Mouse (Mus musculus): Measurements from ENCODE around the gene Rnf126.
"Not testable (repeated sequence)": the region's sequence is repeated elsewhere in the genome, so short reads cannot be mapped to it uniquely, and the experiment has no call there.

The Rnf126 gene

DNA sequence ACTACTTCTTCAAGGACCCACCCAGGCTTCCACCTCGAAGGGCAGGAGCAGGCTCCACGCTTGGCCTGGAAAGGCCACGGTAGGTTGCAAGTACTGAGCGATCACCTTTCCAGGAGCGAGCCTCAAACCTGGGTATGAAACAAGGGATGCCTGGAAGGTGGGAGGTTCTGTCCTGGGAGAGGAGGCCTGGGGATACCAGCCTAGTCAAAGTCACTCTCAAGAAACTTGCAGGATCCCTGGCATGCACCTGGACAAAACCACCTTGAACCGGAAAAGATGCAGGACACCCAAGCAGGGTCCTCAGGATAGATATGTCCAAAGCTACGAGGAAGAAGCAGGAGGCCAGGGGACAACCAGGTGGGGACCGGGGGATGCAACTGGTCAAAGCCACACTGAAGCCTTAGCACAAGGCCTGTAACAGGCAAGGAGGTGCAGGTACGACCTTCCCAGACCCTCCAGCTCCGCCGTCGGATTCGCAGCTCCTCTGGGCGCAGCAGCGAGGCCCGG, 698 bp downstream of the Rnf126 start:
- peak; percentile 33 for DNase-seq (ENCODE audit: low spot score)

DNA sequence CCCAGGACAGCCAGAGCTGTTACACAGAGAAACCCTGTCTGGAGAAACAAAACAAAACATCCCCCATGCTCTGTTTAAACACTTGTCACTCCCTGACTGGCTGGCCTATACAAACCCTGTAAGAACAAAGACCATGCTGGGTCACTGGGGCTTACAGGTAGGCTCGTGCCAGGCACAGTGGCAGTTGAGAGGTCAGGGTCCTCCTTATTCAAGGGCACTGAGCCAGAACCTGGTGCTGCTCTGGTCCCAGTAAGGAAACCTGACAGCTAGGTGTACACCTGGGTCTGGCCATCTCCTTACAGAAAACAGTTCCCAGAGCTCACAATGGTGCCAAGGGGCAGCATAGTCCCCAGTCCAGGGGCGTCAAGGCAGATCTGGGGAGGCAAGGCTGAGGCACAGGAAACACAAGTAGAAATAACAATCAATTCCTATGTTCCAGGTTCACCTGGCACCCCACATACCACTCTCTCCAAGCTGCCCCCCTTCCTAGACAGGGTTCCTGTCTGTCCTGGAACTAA, 1.5 kb downstream of the Rnf126 start:
- DNase-seq (ENCODE audit: low spot score) = no peak

DNA sequence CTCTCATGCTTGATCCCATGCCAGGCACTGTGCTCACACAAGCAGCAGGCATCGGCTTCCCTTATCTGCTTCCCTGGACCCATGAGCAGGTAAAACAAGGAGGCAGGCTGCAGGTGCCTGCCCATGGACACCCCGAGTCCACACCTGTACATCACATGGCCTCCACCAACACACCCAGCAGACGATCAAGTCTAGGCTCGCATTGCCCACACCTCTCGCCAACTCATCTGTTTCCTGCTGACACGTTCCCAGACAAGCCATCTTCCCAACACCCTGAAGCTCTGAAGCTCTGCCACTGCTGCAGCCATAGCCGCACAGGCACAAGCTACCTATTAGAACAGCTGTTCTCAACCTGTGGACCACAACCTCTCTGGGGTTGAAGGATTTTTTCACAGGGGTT, 2.5 kb downstream of the Rnf126 start:
- no peak for DNase-seq (ENCODE audit: low spot score)

DNA sequence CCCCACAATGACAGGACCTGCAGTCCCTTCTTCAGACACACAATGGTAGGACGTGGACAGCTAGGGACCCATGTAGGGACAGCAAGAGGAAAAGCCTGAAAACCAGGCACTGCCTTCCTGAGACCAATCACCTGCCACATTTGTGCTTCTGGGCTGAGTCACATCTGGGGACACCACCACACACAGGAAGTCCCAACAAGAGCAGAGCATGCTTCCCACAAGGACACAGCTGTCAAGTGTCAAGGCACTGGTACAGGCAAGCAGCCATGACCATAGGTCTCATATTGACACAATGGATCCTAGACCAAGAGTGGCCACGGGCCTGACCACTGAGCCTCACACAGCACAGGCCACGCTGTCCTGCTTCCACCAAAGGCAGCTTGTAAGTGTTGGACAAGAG, 3.9 kb downstream of the Rnf126 start:
- DNase-seq (ENCODE audit: low spot score) = no peak

DNA sequence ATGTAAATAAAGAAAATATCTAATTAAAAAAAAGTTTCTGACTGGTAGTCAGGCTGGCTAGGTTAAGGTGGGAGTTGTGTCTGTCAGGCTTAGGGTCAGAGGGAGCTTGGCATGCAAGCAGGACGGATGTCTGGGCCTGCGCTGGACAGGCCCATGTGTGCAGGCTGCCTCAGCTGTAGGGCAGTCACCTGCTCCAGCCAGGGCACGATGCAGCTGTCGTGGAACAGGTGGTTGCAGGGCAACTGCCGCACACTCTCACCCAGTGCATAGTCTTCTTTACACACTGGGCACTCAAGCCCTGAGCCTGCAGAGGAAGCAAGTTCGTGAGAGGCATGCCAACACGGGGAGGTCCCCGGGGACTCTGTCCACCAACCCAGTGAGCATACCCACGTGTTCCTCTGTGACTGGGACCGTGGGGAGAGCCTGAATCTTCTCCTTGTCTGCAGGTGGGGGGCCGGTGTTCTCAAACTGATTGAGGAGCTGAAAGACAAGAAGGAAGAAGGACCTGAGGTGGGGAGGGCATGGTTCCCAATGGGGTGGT, 6.1 kb downstream of the Rnf126 start:
- DNase-seq (ENCODE audit: low spot score) = no peak

DNA sequence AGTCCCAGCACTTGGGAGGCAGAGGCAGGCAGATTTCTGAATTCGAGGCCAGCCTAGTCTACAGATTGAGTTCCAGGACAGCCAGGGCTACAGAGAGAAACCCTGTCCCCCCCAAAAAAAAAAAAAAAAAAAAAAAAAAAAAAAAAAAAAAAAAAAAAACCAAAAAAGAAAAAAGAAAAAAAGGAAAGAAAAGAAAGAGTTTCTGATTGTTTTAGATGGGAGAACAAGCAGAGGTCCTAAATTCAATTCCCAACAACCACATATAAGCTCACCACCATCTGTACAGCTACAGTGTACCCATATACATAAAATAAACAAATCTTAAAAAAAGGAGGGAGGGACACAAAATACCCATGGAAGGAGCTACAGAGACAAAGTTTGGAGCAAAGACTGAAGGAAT, 7.1 kb downstream of the Rnf126 start:
- DNase-seq (ENCODE audit: low spot score) = not testable (repeated sequence)

DNA sequence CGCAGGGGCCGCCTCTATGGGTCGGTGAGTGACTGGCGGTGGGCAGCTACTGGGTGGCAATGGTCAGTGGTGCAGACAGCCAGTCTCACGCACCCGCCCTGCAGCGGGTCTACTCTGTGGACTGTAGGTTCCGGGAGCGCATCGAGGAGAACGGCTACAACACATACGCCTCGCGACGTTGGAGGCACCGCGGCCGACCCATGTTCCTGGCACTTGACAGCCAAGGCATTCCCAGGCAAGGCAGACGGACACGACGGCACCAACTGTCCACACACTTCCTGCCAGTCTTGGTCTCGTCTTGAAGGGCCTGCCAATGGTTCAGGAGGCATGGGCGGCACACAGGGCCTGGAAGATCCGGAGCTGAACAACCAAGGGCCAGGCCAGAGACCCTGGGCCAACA, 10.1 kb downstream of the Rnf126 start:
- DNase-seq (ENCODE audit: low spot score) = no peak

DNA sequence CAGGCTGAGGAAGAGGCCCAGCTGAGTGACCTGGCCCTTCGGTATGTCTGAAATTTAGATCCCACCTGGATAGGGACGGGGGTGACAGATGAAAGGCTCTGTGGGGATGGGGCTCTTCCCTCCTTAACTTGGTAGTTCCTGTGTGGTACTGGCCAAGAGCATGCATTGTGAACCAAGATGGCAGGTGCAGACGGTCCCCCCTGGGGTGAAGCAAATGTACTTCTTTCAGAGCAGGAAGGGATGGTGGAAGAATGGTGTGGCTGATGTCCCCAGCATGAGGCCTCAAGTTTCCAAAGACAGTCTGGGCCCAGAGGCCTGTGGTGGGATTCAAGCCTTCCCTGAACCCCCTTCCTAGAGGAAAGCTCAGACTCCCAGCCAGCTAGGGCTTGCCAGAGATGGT, 10.9 kb downstream of the Rnf126 start:
- no peak for DNase-seq (ENCODE audit: low spot score)

DNA sequence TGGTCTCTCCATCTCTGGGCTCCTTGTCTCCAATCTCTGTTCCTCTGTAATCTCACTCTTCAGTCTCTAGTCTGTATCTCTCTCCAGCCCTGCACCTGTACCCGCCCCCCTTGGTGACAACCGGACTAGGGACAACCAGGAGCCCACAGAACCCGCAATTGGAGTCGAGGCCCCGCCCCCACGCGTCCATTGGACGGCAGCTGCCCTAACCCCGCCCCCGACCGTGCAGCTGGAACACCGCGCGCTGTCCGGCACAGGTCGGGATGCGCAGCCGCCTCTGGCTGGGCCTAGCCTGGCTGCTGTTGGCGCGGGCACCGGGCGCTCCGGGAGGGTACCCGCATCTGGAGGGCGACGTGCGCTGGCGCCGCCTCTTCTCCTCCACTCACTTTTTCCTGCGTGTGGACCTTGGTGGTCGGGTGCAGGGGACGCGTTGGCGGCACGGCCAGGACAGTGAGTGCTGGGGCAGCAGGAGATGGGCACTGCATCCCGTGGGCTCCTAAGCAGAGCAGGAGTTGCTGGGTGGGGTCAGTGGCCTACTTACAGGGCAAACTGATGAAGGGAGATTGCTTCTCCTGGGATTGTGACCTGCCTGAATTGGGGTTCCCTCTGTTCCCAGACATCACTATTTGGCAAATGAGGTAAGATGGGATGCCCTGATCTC, 11.8 kb downstream of the Rnf126 start, which contains the start of gene Fgf22:
TSS of gene Fgf22 (plus strand) at position 221 of the 661 bp plus-strand sequence.
- DNase-seq (ENCODE audit: low spot score) = peak; percentile 85

DNA sequence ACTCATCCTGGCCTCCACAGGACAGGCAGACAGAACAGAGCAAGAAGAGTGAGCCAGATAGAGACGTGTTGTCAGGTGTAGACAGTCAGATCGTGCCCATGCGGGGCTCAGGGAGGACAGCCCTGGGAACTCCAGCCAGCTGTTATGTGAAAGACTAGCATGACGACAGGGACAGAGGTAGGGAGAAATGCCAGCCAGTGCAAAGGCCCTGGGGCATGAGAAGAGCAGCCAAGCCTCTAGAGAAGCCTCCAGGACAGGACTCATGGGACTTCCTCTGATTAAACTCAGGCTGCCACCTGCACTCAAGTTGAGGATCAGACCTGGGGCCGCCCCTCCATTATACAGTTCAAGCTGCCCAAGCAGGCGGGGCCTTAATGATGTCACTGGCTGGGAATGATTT, 18.3 kb downstream of the Rnf126 start:
- DNase-seq (ENCODE audit: low spot score) = no peak

DNA sequence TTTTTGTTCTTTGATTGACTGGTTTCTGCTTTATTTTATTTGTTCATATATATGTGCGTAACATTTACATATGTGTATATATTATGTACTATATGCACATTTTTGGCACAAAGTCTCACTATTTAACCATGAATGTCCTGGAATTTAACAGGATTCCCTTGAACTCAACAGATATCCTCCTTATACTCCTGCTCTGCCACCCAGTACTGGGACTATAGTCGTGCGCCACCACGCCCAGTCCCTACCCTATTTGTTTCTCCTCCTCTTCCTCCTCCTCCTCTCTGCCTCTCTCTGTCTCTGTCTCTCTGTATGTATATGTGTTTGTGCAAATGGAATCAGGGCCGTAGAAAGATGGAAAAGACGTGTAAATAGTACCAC, 20.0 kb downstream of the Rnf126 start:
- DNase-seq (ENCODE audit: low spot score) = no peak

DNA sequence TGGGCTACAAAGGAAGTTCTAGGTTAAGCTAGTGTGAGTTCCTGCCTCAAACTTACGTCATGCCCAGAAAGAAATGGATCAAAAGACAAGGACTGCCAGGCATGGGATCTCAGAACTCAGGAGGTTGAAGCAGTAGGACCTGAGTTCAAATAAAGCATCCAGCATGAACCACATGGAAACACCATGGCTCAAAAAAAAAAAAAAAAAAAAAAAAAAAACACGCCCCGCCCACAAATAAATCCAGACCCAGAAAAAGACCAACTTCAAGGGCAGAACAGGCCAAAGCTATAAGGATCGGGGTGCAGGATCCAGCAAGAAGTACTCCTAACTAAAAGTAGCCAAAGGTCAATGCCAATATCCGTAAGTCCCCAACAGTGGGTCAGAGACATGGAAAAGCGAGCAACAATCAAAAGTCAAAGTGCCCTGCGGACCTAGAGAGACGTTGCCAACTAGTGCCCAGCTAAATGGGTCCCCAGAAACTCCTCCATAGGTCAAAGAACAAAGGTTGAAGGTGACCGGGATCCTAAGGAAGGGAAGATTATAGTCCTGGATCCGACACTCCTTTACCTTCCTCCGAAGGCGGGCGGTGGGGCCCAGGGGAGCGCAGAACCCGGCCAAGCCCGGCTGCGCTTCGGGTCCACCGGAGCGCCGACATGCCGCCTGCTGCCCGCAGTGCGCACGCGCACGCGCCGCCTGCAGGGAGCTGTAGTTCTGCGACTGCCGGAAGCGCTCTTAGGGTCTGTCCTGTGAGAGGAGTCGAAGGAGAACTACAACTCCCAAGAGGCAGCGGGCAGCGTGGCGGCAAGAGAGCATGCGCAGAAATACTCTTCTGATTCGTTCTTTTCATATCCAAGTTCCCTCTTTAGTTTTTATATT, 20.6 kb downstream of the Rnf126 start, which contains the start of gene Polrmt:
TSS of gene Polrmt (minus strand) at position 684 of the 876 bp plus-strand sequence.
- peak; percentile 99 for DNase-seq (ENCODE audit: low spot score)

DNA sequence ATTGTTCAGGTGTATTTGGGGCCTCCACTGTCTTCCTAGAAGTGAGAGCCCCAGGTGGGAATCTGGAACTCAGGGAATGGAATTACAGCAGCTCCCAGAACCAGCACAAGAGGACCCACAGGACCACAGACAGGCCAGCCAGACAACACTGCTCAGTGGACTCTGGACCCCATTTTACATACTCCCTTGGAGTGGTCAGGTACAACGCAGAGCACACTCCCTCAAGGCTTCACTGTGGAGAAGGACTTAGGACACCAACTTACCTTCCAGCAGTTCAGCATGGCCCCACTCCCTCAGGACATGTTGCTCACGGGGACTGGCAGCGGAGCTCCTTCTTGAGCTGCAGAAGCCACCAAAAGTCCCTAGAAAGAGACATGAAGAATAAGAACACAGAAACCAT, 21.3 kb downstream of the Rnf126 start:
- DNase-seq (ENCODE audit: low spot score) = no peak

DNA sequence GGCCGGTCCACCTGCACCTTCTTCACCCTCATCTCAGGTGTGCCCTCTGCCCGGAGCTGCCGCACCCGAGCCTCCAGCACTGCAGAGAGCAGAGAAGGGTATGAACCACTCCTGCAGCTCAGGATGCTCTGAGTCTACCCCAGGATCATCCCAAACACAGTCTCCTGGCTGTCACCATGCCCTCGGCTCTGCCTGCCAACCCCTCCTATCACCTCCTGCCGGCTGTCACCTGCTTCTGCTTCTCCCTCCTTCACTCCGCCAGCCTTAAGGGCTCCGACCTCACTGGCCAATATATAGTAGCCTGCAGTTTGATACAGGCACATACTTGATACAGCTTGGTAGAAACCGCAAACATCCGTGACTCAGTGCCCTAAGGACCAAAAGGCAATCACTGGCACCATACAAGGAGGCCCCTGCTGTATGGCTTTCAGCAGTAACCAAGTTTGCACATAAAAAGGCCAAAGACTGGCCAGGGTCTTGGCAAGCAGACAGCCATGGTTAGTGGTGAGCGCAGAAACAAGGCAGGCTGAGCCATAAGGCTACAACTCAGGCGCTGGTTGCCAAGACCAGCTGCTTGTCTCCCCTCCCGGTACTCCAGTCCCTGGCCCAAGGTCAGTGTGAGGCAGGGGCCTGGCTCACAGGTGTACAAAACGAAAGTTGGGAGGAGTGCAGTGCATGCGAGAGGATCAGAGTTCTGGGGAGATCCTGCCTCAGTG, 22.9 kb downstream of the Rnf126 start:
- no peak for DNase-seq (ENCODE audit: low spot score)

DNA sequence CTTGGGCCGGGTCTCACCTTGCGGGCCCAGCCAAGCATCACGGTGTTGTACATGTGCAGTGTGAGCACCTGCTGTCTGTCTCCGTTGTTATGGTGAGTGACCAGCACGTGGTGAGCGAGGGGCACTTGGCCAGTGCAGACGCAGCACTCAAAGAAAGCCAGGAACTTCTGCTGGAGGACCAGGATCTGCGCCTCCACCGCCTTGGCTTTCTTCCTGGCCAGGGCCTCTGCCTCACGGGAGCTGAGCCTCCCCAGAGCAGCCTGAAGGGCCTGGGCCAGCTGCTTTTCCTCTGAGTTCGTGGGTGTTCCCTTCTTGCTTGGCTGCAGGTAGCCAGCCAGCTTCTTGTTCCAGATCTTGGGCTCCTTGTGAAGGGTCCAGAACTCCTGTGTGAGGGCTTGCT, 23.6 kb downstream of the Rnf126 start:
- DNase-seq (ENCODE audit: low spot score) = no peak

DNA sequence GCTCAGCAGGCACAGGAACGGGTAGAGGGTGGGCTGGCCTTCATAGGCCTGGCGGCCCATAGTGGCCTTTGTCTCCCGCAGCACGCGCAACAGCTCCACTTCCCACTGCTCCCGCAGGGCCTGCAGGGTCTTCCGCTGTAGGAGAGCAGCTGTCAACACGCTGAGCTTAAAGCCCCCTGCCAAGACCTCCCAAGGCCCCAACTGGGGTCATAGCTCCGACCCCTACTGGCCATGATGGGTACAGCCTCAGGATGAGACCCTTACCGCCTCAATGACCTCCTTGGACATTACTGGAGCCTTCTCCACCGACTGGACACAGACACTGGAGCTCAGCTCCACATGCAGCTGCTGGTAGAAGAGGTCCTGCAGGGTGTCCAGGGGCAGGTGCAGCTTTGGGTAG, 25.9 kb downstream of the Rnf126 start:
- peak; percentile 45 for DNase-seq (ENCODE audit: low spot score)

DNA sequence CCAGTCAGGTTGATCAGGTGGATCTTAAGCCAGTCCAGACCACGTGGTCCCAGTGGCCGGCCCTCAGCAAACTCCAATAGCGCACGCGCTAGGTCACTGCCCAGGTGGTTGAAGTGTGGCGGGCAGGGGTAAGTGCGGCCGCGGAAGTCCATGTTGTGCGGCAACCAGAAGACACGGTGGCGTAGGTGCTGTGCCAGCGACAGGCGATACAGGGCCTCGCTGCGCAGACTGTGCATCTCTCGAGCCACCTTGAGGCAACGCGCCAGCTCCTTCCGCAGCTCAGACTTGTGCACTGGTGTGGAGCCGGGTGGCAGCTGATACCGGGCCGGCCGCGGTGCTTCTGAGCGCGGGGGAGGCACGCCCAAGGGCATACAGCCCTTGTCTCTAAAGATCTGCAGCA, 27.5 kb downstream of the Rnf126 start:
- DNase-seq (ENCODE audit: low spot score) = no peak

DNA sequence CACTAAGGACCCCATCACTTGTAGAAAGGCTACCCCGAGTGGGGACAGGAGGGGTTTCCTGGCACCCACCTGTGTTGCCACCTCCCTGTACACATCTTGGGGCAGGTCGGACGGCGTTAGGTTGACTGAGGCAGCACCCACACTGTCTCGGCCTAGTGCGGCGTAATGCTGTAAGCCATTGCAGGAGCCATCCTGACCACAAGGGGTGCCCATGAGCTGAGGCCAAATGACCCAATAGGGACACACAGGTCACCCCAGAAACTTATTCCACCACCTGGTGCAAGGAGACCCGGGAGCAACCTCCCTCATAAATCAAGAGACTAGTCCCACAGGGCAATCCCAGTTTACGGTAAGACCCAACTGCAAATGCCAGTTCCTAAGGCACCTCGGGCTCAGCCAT, 28.5 kb downstream of the Rnf126 start:
- no peak for DNase-seq (ENCODE audit: low spot score)

DNA sequence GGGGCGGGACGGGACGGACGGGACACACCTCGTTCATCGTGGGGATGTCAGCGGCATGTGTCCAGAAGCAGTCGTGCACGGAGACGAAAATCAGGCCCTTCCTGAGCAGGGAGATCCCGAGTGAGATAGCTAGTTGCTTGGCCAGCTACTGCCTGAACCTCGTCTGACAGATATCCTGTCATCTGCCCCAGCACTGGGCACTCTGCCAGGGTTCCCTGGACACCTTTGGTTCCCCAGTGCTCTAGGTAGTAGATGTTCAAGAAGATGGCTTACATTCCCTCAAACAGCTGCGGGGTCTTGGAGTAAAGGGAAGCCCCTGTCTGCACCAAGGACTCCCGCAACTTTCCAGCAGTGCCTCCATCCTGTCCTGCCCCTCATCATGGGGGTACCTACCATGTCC, 30.0 kb downstream of the Rnf126 start:
- DNase-seq (ENCODE audit: low spot score) = no peak

DNA sequence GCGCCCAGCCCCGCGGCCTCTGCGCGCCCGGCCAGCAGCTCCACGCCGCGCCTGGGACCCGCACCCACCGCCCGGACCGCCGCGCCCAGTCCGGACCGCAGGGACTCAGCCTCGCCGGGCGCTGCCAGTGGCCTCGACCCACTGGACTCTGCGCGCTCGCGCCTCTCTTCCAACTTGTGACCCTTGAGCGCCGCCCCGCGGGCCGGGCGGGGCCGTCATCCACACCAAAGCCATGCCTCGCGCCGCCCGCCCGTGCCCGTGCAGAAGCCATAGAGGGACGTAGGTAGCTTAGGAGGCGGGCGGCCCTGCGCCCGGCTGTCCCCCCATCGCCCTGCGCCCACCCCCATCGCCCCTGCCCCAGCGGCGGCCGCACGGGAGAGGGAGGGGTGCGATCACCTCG, 31.4 kb downstream of the Rnf126 start:
- DNase-seq (ENCODE audit: low spot score) = no peak

DNA sequence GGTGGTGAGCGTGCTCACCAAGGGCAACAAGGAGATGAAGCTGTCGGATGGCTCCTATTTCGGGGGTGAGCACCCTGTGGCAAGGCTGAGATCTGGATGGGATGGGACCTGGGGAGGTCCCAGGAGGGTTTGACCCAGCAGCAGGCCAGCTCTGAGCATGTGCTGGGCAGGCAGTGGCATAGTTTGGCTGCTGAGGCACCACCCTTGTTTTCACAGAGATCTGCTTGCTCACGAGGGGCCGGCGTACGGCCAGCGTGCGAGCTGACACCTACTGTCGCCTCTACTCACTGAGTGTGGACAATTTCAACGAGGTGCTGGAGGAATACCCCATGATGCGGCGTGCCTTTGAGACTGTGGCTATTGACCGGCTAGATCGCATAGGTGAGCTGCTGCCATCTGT, 32.9 kb downstream of the Rnf126 start:
- DNase-seq (ENCODE audit: low spot score) = no peak

DNA sequence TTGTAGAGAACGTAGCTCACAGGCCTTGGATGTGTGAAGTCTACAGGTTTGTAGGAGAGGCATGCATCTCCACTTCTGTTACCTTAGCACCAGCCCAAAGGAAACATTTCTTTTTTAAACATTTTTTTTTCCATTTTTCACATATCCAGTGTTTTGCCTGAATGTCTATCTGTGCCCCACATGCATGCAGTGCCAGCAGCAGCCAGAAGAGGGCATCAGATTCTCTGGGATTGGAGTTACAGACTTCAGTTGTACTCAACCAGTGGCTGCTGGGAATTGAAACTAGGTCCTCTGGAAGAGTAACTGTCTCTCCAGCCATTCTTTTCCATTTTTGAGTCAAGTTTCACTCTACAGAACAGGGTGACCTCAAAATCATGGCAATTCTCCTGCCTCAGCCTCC, 34.3 kb downstream of the Rnf126 start:
- DNase-seq (ENCODE audit: low spot score) = no peak
